Mouse (Mus musculus): Measurements from ENCODE around the gene Nemp1. TPM values are rescaled to one million over a fixed set of nuclear protein-coding genes. Genes with fewer than 3 reads are reported as not detected.

Nemp1 gene
- polyA plus RNA-seq, 1 experiment: 3.6 TPM

DNA sequence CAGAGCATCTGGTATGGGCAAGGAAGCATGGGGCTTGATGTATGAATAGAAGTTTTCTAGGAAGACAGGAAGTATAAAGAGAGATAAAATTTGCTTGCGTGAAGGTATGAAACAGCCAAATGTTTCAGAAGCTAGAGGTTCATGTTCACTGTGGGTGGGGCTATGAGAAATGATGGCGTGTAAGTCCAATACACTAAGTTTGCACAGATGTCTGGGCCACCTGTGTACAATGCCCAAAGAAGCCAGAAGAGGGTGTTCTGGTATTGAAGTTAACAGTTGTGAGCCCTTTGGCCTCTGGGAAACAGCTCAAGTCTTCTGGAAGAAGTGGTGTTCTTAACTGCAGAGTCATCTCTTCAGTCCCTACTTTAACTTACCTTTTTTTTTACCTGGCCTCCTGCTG, 3.5 kb downstream of the Nemp1 start:
- no peak for DNase-seq
- peaks cover 10% of the 10 kb centered on the region for H3K4me1 ChIP-seq (ENCODE audit: control insufficient read depth, insufficient read depth, low read length)
- H3K4me3 ChIP-seq (replicated peaks; ENCODE audit: extremely low read depth, low read depth, low read length): no peak overlapping the region
- TF ChIP-seq POLR2A (IDR thresholded peaks at IDR 0.05; ENCODE audit: borderline replicate concordance, extremely low read depth, low read depth, low read length): no peak
- WGBS: 69% methylated on average over 2 of the region's 2 CpGs

- DNase-seq: no peak
- 37% methylated on average over 2 of the region's 2 CpGs for WGBS
- peaks cover 8% of the 10 kb centered on the region for H3K4me1 ChIP-seq (ENCODE audit: control insufficient read depth, insufficient read depth, low read length)
- TF ChIP-seq POLR2A (IDR thresholded peaks at IDR 0.05; ENCODE audit: borderline replicate concordance, extremely low read depth, low read depth, low read length) (no peak), CTCF (IDR thresholded peaks at IDR 0.05; ENCODE audit: insufficient read depth, low read length) (peak; percentile 65)
- no peak overlapping the region for H3K4me3 ChIP-seq (replicated peaks; ENCODE audit: extremely low read depth, low read depth, low read length)
Measured at GRCm38 (mm10) chr10:127671276-127671675, 4.6 kb downstream of the Nemp1 start.

- Histone ChIP-seq H3K4me3 (replicated peaks; ENCODE audit: extremely low read depth, low read depth, low read length) (no peak overlapping the region), H3K4me1 (ENCODE audit: control insufficient read depth, insufficient read depth, low read length) (peaks cover 5% of the 10 kb centered on the region)
- no peak for DNase-seq
- WGBS: 88% methylated on average over 6 of the region's 6 CpGs
- TF ChIP-seq POLR2A (IDR thresholded peaks at IDR 0.05; ENCODE audit: borderline replicate concordance, extremely low read depth, low read depth, low read length): no peak
- TF ChIP-seq CTCF (IDR thresholded peaks at IDR 0.05; ENCODE audit: insufficient read depth, low read length): no peak
Measured at GRCm38 (mm10) chr10:127674046-127674655, 7.5 kb downstream of the Nemp1 start.

DNA sequence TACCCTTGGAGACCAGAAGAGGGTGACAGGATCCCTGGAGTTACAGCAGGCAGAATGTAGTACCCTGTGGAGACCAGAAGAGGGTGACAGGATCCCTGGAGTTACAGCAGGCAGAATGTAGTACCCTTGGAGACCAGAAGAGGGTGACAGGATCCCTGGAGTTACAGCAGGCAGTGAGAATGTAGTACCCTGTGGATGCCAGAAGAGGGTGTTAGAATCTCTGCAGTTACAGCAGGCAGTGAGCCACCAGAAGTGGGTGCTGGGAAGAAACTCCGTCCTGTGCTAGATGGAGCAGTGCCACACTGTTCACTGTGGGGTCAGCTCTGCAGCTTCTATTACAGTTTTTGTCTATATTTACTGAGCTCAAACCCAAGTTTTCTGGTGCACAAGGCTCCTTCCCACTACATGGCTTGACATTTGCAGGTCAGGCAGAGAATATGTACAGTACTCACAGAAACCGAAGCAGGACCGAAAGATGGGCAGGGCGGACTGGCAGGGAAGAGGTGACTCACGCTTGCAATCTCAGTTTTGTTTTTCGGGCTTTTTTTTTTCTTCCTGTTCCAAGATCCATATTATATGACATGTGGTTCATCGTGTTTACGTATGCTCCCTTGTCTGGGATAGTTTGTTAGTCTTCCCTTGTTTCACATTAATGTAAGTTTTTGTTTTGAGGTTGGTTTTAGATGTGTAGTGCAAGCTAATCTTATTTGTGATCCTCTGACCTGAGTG, 8.3 kb downstream of the Nemp1 start:
- H3K4me1 ChIP-seq (ENCODE audit: control insufficient read depth, insufficient read depth, low read length): peaks cover 2% of the 10 kb centered on the region
- 52% methylated on average over 8 of the region's 8 CpGs for WGBS
- TF ChIP-seq CTCF (IDR thresholded peaks at IDR 0.05; ENCODE audit: insufficient read depth, low read length) (peak; percentile 81), POLR2A (IDR thresholded peaks at IDR 0.05; ENCODE audit: borderline replicate concordance, extremely low read depth, low read depth, low read length) (no peak)
- peak overlapping the region; percentile 38 for H3K4me3 ChIP-seq (replicated peaks; ENCODE audit: extremely low read depth, low read depth, low read length)
- peak; percentile 75 for DNase-seq

DNA sequence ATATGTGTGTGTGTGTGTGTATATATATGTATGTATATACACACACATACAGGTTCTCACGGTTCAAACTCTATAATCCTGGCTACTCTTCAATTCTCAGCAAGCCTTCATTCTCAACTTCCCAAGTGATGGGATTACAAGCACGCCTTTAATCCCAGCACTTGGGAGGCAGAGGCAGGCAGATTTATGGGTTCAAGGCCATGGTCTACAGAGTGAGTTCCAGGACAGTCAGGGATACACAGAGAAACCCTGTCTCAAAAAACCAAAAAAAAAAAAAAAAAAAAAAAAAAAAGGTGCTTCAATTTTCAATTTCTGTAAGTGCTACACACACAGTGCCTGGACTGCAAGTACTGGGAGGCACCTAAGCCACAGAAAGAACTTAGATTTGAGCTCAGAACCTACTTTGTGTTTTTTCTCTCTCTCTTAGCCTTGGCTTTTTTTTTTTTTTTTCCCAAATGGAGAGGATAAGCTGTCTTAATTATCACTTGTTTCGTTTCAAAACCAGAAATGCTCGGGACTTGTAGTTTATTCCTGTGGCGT, 9.2 kb downstream of the Nemp1 start:
- TF ChIP-seq POLR2A (IDR thresholded peaks at IDR 0.05; ENCODE audit: borderline replicate concordance, extremely low read depth, low read depth, low read length) (no peak), CTCF (IDR thresholded peaks at IDR 0.05; ENCODE audit: insufficient read depth, low read length) (no peak)
- peaks cover 2% of the 10 kb centered on the region for H3K4me1 ChIP-seq (ENCODE audit: control insufficient read depth, insufficient read depth, low read length)
- WGBS: 39% methylated on average over 5 of the region's 5 CpGs
- no peak overlapping the region for H3K4me3 ChIP-seq (replicated peaks; ENCODE audit: extremely low read depth, low read depth, low read length)
- DNase-seq: no peak

GRCm38 (mm10) chr10:127676691-127677548, 10.2 kb downstream of the Nemp1 start:
- no peak for TF ChIP-seq CTCF (IDR thresholded peaks at IDR 0.05; ENCODE audit: insufficient read depth, low read length)
- TF ChIP-seq POLR2A (IDR thresholded peaks at IDR 0.05; ENCODE audit: borderline replicate concordance, extremely low read depth, low read depth, low read length): peak; percentile 34; the same call in 1 of the 2 replicates
- peak; percentile 86 for DNase-seq
- Histone ChIP-seq H3K4me1 (ENCODE audit: control insufficient read depth, insufficient read depth, low read length) (peaks cover 2% of the 10 kb centered on the region), H3K4me3 (replicated peaks; ENCODE audit: extremely low read depth, low read depth, low read length) (peak overlapping the region; percentile 66)
- WGBS: under 1% methylated on average over 66 of the region's 71 CpGs

- no peak for DNase-seq
- 6% methylated on average over 14 of the region's 14 CpGs for WGBS
- H3K4me1 ChIP-seq (ENCODE audit: control insufficient read depth, insufficient read depth, low read length): peaks cover 2% of the 10 kb centered on the region
- TF ChIP-seq POLR2A (IDR thresholded peaks at IDR 0.05; ENCODE audit: borderline replicate concordance, extremely low read depth, low read depth, low read length) (no peak), CTCF (IDR thresholded peaks at IDR 0.05; ENCODE audit: insufficient read depth, low read length) (peak; percentile 86)
- H3K4me3 ChIP-seq (replicated peaks; ENCODE audit: extremely low read depth, low read depth, low read length): peak overlapping the region; percentile 52
Measured at GRCm38 (mm10) chr10:127677591-127678336, 11.1 kb downstream of the Nemp1 start.

DNA sequence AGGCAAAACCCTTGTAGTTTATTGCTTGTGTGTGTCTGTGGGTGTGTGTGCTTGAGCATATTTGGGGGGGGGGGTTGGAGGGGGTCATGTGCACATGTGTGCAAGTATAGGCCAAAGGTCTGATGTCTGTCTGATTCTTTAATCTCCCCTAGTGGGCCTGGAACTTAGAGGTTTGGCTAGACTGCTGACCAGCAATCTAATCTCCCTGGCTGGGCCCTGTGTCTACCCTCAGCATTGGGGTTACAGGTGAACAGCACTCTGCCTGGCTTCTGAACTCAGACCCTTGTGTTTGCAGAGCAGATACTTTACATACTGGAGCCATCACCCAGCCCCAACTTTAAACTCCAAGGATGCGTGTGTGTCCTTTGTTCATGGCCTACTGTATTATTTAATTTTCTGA, 12.5 kb downstream of the Nemp1 start:
- no peak for DNase-seq
- 93% methylated on average over 1 of the region's 1 CpGs for WGBS
- Histone ChIP-seq H3K4me3 (replicated peaks; ENCODE audit: extremely low read depth, low read depth, low read length) (no peak overlapping the region), H3K4me1 (ENCODE audit: control insufficient read depth, insufficient read depth, low read length) (peaks cover 2% of the 10 kb centered on the region)
- TF ChIP-seq POLR2A (IDR thresholded peaks at IDR 0.05; ENCODE audit: borderline replicate concordance, extremely low read depth, low read depth, low read length) (no peak), CTCF (IDR thresholded peaks at IDR 0.05; ENCODE audit: insufficient read depth, low read length) (no peak)

- WGBS: 79% methylated on average over 3 of the region's 3 CpGs
- Histone ChIP-seq H3K4me1 (ENCODE audit: control insufficient read depth, insufficient read depth, low read length) (peaks cover 2% of the 10 kb centered on the region), H3K4me3 (replicated peaks; ENCODE audit: extremely low read depth, low read depth, low read length) (no peak overlapping the region)
- no peak for DNase-seq
- no peak for TF ChIP-seq POLR2A (IDR thresholded peaks at IDR 0.05; ENCODE audit: borderline replicate concordance, extremely low read depth, low read depth, low read length)
- TF ChIP-seq CTCF (IDR thresholded peaks at IDR 0.05; ENCODE audit: insufficient read depth, low read length): no peak
Measured at GRCm38 (mm10) chr10:127679881-127680280, 13.2 kb downstream of the Nemp1 start.

Measured in lung, adult 2 months (tissue).